Mouse (Mus musculus): Measurements from ENCODE around the gene Xpot.

Xpot gene

GRCm38 (mm10) chr10:121580381-121580780, 45.8 kb downstream of the Xpot start:
- CTCF ChIA-PET = no interaction called here

GRCm38 (mm10) chr10:121576372-121576771, 49.8 kb downstream of the Xpot start:
- CTCF ChIA-PET = no interaction called here

GRCm38 (mm10) chr10:121571511-121572147, 54.5 kb downstream of the Xpot start:
- CTCF ChIA-PET = no interaction called here

GRCm38 (mm10) chr10:121571031-121571430, 55.1 kb downstream of the Xpot start:
- CTCF ChIA-PET = no interaction called here

GRCm38 (mm10) chr10:121569796-121570195, 56.3 kb downstream of the Xpot start:
- CTCF ChIA-PET = interaction anchor here (0.6 kb wide), 1 partner anchor 170 kb away, joined by 3 read pairs; no protein-coding TSS in a partner anchor

GRCm38 (mm10) chr10:121569001-121569589, 57.0 kb downstream of the Xpot start:
- CTCF ChIA-PET = no interaction called here

DNA sequence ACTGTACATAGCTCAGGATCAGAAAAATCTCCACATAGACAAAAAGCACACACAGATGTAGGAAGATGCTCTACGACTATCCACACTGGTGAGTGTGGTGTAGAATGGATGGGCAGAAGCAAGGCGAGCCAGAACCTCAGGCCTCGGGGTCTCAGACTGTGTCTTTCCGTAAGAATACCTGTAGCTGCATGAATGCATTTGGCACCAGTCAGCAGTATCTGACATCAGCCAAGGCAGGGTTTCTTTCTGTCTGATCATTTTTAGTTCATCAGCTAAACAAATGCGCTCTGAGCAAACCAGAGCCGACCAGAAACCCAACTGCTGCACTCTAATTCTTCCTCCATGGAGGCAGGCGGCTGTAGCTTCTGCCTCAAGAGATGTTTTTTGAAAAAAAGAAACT, 57.6 kb downstream of the Xpot start:
- CTCF ChIA-PET = no interaction called here

DNA sequence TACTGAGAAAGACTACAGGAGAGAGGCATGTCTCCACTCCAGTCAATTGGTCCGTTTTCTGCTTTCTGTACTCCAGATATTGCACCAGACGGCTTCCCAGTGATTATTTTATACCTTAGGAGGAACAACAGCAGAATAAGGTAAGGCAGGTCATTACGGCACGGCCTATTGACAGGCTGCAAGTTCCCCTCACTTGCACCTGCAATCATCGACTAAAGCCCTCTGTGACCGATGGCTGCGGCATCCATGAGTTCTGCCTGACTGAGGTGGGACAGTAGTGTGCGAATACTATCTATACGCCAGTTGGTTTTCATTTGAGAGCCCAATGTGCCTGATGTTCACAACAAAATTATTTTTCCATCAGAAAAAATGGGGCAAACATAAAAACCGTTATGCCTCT, 58.1 kb downstream of the Xpot start:
- CTCF ChIA-PET = no interaction called here

DNA sequence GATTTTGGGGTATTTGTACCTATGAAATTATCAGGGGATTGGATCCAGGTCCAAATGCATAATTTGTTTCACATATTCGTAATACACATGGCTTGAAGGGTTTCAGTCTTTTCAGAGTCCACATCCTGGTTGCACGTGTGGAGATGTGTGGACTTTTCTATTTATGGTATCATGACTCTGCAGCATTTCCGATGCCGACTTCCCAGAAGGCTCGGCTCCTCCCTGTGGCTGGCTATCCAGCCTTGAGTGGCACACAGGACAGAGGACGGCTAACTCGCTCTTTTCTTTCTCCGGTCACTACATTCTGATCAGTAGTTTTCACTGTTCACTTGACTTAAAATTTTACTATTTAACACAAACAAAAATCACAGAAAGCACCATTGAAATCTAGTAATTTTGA, 61.7 kb downstream of the Xpot start:
- CTCF ChIA-PET = no interaction called here

GRCm38 (mm10) chr10:121558231-121558630, 67.9 kb downstream of the Xpot start:
- CTCF ChIA-PET = no interaction called here

DNA sequence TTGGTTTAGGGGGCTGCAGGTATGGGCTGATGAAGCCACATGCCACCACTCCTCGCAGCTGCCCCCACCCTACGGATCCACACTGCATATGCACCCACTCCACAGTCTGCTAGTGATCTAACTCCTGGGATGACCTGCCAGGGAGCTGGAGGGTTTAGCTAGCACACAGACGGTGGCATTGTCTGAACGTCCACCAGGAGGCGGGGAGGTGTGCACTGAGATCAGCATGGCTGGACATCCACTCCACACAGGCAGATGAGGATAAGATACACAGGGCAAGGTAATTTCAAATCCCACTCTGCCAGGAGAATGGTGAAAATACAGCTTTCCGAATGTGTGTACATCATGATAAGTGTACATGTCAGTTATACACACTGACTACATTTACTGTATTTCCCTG, 69.9 kb downstream of the Xpot start:
- CTCF ChIA-PET = no interaction called here

DNA sequence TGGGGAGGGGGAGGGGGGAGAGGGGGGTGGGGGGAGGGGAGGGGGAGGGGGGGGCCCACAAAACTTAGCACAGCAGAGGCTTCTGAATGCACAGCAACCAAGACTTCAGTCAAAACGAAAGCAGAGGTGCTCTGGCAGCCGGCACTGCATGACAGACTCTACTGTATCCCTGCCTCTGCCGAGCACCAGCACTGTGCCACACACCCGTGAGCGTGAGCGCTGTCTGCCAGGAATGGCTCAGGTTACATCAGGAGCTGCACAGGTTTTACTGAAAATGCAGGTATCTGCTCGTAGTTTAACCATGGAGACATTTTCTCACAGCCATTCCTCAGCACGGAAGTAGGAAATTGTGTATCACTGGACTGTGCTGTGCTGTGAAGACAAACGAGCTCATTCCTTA, 75.8 kb downstream of the Xpot start:
- CTCF ChIA-PET = no interaction called here

GRCm38 (mm10) chr10:121549670-121550069, 76.5 kb downstream of the Xpot start:
- CTCF ChIA-PET = no interaction called here

DNA sequence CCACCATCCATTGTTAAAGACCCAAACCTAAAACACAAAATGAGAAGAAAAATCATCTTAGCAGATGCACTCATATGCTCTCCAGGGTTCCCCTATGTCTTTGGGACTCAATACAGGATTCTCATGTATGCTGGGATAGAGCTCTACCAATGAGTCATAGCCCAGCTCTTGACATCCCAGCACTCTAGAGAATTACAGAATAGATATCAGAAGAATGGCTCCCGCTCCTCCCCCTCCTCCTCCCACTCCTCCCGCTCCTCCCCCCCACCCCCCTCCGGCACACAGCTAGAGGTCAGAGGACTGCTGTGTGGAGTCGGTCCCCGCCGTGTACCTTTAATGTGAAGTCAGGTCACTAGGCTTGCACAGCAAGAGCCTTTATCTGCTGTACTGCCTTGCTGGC, 79.0 kb downstream of the Xpot start:
- CTCF ChIA-PET = no interaction called here

DNA sequence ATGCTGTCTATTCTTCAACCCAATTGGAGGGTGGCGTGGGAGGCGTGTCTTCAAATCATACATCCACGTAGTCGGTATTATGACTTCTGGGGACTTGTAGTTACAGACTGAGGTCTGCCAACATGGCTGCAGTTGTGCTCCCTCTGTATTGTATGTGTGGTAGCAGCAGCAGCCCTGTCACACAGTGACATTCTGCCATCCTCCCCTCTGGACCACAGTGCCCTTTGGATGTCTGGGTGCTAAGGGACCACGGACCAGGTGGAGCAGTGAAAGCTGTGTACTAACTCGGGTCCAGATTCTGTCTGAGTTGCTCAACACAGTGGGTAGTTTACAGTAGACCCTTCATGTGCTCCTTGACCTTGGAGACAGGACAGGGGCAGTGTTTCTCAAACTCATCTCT, 82.6 kb downstream of the Xpot start:
- CTCF ChIA-PET = no interaction called here

GRCm38 (mm10) chr10:121542156-121542555, 84.0 kb downstream of the Xpot start:
- CTCF ChIA-PET = no interaction called here
